Mouse (Mus musculus) kidney, adult 2 months (tissue): ENCODE data around the gene Camsap2.

Source experiments
- CTCF ChIP-seq: fragments of 200-500 bp; conservative IDR thresholded peaks from 2 replicates; pipeline ENCODE4 v1.5.1; 2011; ENCODE audit warnings: low read depth, mild to moderate bottlenecking, control low read depth, low read length, moderate library complexity, mixed read lengths; ENCODE audit not compliant: insufficient read depth, insufficient read length
- POLR2A ChIP-seq: fragments of 200-500 bp; IDR thresholded peaks from one replicate; pipeline ENCODE4 v1.6.1; 2011; ENCODE audit warnings: low read depth, low read length, control low read depth

GRCm38 (mm10) chr1:136346373-136347035 is 600 bp upstream of the Camsap2 start:
- TF ChIP-seq POLR2A (no peak), CTCF (no peak)
